Mouse (Mus musculus) thymus, adult 2 months (tissue): ENCODE data around the gene Fam160a1. TPM values are rescaled to one million over a fixed set of nuclear protein-coding genes. Genes with fewer than 3 reads are reported as not detected.

ENCODE experiments used
- DNase-seq: peaks from one replicate; pipeline ENCODE4 v3.0.0; 2021
- H3K27ac ChIP-seq: fragments of 200-500 bp; 2 replicates; pipeline ENCODE4 v1.5.1; 2012; ENCODE audit warnings: low read length, control low read depth; ENCODE audit not compliant: control insufficient read depth, insufficient read depth
- H3K27me3 ChIP-seq: fragments of 200-500 bp; 2 replicates; pipeline ENCODE4 v1.6.1; 2012; ENCODE audit warnings: mild to moderate bottlenecking, low read length, moderate library complexity, mixed read lengths; ENCODE audit not compliant: control insufficient read depth, insufficient read depth
- H3K36me3 ChIP-seq: fragments of 200-500 bp; 2 replicates; pipeline ENCODE4 v1.6.1; 2012; ENCODE audit warnings: mild to moderate bottlenecking, low read length, moderate library complexity; ENCODE audit not compliant: control insufficient read depth, insufficient read depth
- H3K4me1 ChIP-seq: fragments of 200-500 bp; replicated peaks from 2 replicates; pipeline ENCODE4 v1.6.1; 2012; ENCODE audit warnings: low read length; ENCODE audit not compliant: control insufficient read depth, insufficient read depth
- H3K4me3 ChIP-seq: fragments of 200-500 bp; 2 replicates; pipeline ENCODE4 v1.5.1; 2012; ENCODE audit warnings: mild to moderate bottlenecking, low read length, control low read depth, moderate library complexity; ENCODE audit not compliant: control insufficient read depth, insufficient read depth
- CTCF ChIP-seq: fragments of 200-500 bp; IDR thresholded peaks from 2 replicates; pipeline ENCODE4 v1.5.1; 2012; ENCODE audit warnings: mild to moderate bottlenecking, control low read depth, low read length, moderate library complexity, borderline replicate concordance; ENCODE audit not compliant: control insufficient read depth, poor library complexity, insufficient read depth; ENCODE audit errors: extremely low read depth
- POLR2A ChIP-seq: fragments of 200-500 bp; IDR thresholded peaks from 2 replicates; pipeline ENCODE4 v1.6.1; 2012; ENCODE audit warnings: mild to moderate bottlenecking, low read length, control low read depth, moderate library complexity; ENCODE audit not compliant: control insufficient read depth, poor library complexity, insufficient read depth; ENCODE audit errors: extremely low read depth
- WGBS: fragments of 180-500 bp; shearing (Covaris S2); methylation state at CpG from one replicate; pipeline ENCODE4 v1.1.7; 2018; 5-methylcytosine and 5-hydroxymethylcytosine counted together
- polyA plus RNA-seq: library from polyadenylated mRNA; depleted of rRNA; stranded (reverse); fragments of >200 nt; gene quantifications from 2 replicates; pipeline ENCODE4 v1.2.3, GENCODE M21; 2012

Fam160a1 gene
- polyA plus RNA-seq, 1 experiment, result 5.4 TPM

GRCm38 (mm10) chr3:85829047-85829446, 12.0 kb upstream of the Fam160a1 start:
- DNase-seq, result no peak
- Histone ChIP-seq H3K36me3 (no peaks in the 10 kb centered on the region), H3K4me3 (no peak overlapping the region), H3K27ac (no peak overlapping the region), H3K27me3 (no peaks in the 10 kb centered on the region), H3K4me1 (no peaks in the 10 kb centered on the region)
- no peak for TF ChIP-seq CTCF
- no peak for TF ChIP-seq POLR2A
- 81% methylated on average over 4 of the region's 4 CpGs for WGBS

DNA sequence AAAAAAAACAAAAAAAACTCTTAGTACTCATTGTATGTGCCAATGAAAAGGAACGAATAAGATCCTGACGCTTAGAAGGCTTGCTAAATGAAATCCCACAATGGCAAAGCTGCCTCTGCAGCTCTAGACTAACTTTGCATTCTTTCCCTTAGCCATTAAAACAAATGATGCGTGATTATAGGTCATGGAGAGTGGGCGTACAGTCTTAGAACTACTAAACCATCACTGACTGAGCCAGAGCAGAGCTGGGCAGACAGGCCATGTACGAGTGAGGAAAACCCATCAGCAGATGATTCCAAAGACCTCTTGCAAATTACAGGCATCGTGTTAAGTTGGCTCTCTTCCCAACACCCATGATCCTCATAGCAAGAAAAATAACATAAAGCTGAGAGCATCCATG, 10.7 kb upstream of the Fam160a1 start:
- no peaks in the 10 kb centered on the region for H3K27me3 ChIP-seq
- no peak overlapping the region for H3K4me3 ChIP-seq
- H3K27ac ChIP-seq, result no peak overlapping the region
- WGBS, result 92% methylated on average over 6 of the region's 6 CpGs
- no peaks in the 10 kb centered on the region for H3K36me3 ChIP-seq
- TF ChIP-seq CTCF (no peak), POLR2A (no peak)
- DNase-seq, result no peak
- H3K4me1 ChIP-seq, result no peaks in the 10 kb centered on the region

- no peak for DNase-seq
- no peaks in the 10 kb centered on the region for H3K36me3 ChIP-seq
- H3K4me1 ChIP-seq, result no peaks in the 10 kb centered on the region
- no peaks in the 10 kb centered on the region for H3K27me3 ChIP-seq
- TF ChIP-seq CTCF (no peak), POLR2A (no peak)
- 80% methylated on average over 4 of the region's 4 CpGs for WGBS
- no peak overlapping the region for H3K27ac ChIP-seq
- no peak overlapping the region for H3K4me3 ChIP-seq
These were observed 10.2 kb upstream of the Fam160a1 start for GRCm38 (mm10) chr3:85827283-85827682.

DNA sequence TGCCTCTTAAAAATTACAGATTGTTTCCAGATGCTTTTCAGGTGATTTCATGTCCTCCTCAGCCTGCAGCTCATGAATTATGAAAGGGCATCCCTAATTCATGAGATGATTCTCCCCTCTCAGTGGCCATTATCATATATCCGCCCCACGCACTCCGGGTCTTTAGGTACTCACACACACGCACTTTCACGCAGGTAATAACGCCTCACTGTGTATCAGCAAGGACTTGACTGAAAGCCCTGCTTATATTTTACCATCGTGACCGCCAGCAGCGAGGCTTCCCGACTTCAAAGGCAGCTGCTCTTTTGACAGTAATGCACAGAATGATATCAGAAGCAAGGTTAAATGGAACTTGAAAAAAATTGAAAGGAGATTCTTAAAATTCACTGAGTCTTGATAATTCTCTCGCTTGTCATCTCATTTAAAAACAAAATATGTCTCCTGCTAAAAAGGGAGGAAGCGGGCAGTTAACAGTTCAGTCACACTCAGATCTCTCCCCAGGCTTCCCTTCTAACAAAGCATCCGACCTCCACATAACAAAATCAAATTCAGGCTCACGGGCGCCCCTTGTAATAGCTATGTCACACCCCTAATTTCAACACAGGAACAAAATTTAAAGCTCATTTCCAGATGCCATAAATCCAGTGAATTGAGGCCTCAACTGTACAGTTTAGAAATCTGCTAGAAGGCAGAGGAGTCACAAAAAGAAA, 3.9 kb upstream of the Fam160a1 start:
- 93% methylated on average over 15 of the region's 15 CpGs for WGBS
- no peaks in the 10 kb centered on the region for H3K4me1 ChIP-seq
- no peak overlapping the region for H3K27ac ChIP-seq
- no peaks in the 10 kb centered on the region for H3K27me3 ChIP-seq
- TF ChIP-seq POLR2A (no peak), CTCF (no peak)
- no peak overlapping the region for H3K4me3 ChIP-seq
- no peak for DNase-seq
- no peaks in the 10 kb centered on the region for H3K36me3 ChIP-seq

DNA sequence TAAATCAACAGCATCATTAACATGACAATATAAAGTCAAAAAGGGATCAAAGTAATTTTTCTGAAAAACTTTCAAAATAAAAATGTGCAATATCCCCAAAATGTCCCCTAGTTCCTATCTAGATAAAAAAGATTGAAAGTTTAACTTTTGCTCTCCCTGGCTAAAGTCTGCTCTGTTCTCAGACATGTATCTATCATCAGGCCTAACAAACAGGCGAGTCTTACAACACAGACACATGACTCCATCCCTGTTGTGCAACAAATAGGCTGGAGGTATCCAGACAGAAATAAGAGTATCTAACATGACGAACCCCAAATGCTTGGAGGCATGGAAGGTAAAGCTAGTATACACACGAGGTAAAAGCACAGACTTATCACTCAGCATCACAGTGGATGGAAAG, 2.2 kb upstream of the Fam160a1 start:
- Histone ChIP-seq H3K4me1 (no peaks in the 10 kb centered on the region), H3K36me3 (no peaks in the 10 kb centered on the region), H3K4me3 (no peak overlapping the region), H3K27me3 (no peaks in the 10 kb centered on the region), H3K27ac (no peak overlapping the region)
- TF ChIP-seq POLR2A (no peak), CTCF (no peak)
- WGBS, result 83% methylated on average over 3 of the region's 3 CpGs
- DNase-seq, result no peak

GRCm38 (mm10) chr3:85814241-85814640, 2.9 kb downstream of the Fam160a1 start:
- H3K27ac ChIP-seq, result no peak overlapping the region
- DNase-seq, result no peak
- H3K4me3 ChIP-seq, result no peak overlapping the region
- no peaks in the 10 kb centered on the region for H3K36me3 ChIP-seq
- 85% methylated on average over 7 of the region's 7 CpGs for WGBS
- TF ChIP-seq CTCF (no peak), POLR2A (no peak)
- no peaks in the 10 kb centered on the region for H3K27me3 ChIP-seq
- H3K4me1 ChIP-seq, result no peaks in the 10 kb centered on the region

- no peak overlapping the region for H3K27ac ChIP-seq
- H3K4me3 ChIP-seq, result no peak overlapping the region
- 75% methylated on average over 4 of the region's 4 CpGs for WGBS
- no peaks in the 10 kb centered on the region for H3K36me3 ChIP-seq
- no peaks in the 10 kb centered on the region for H3K4me1 ChIP-seq
- TF ChIP-seq CTCF, result no peak
- no peak for TF ChIP-seq POLR2A
- no peaks in the 10 kb centered on the region for H3K27me3 ChIP-seq
- DNase-seq, result no peak
These were observed 3.7 kb downstream of the Fam160a1 start for GRCm38 (mm10) chr3:85813101-85814014.
